Mouse (Mus musculus): ENCODE measurements around the gene Ltbp2.

GRCm38 (mm10) chr12:84914959-84915358, 38.6 kb upstream of the Ltbp2 start:
- no peak for TF ChIP-seq CTCF (IDR thresholded peaks at IDR 0.05; ENCODE audit: borderline replicate concordance, insufficient read depth, low read length)
- no peak for TF ChIP-seq POLR2A (IDR thresholded peaks at IDR 0.05; ENCODE audit: low read depth, low read length)
